Mouse (Mus musculus): ENCODE measurements at regions not wholly inside any gene's neighbourhood (a gene's known extent, or its start where the extent isn't known, plus 50 kb on each side); places are given as distances from the start of the nearest gene placed in this dataset.

GRCm38 (mm10) chr15:97456991-97457390, 209.9 kb upstream of the Amigo2 start:
- no peak for TF ChIP-seq BHLHE40 (IDR thresholded peaks at IDR 0.05; ENCODE audit: low read depth, low read length)
- TF ChIP-seq ZNF384 (IDR thresholded peaks at IDR 0.05; ENCODE audit: low read depth, low read length): no peak
- no peak for TF ChIP-seq ZC3H11A (IDR thresholded peaks at IDR 0.05; ENCODE audit: low read depth, low read length)
- TF ChIP-seq POLR2AphosphoS2 (IDR thresholded peaks at IDR 0.05; ENCODE audit: low read depth, low read length): no peak
- no peak for TF ChIP-seq USF1 (IDR thresholded peaks at IDR 0.05; ENCODE audit: low read depth, low read length)
- no peak for TF ChIP-seq MAZ (IDR thresholded peaks at IDR 0.05; ENCODE audit: low read depth, low read length)
- TF ChIP-seq EP300 (IDR thresholded peaks at IDR 0.05; ENCODE audit: low read length): no peak
- no peak for TF ChIP-seq UBTF (IDR thresholded peaks at IDR 0.05; ENCODE audit: low read depth, low read length)
- TF ChIP-seq NELFE (IDR thresholded peaks at IDR 0.05; ENCODE audit: low read depth, low read length): no peak
- no peak for TF ChIP-seq PAX5 (IDR thresholded peaks at IDR 0.05; ENCODE audit: low read length)
- TF ChIP-seq IRF4 (IDR thresholded peaks at IDR 0.05; ENCODE audit: low read depth, low read length): no peak
- no peak for TF ChIP-seq E2F4 (IDR thresholded peaks at IDR 0.05; ENCODE audit: insufficient replicate concordance, low read depth, low read length)
- no peak for TF ChIP-seq RCOR1 (conservative IDR thresholded peaks at IDR 0.05; ENCODE audit: low read depth, low read length)
- dilution Hi-C loops (cut with MboI; ENCODE audit: extremely low pct_ligation_motif_present, extremely low pct_unique_long_range_greater_than_20kb, low sequenced_read_pairs): no loop called here
- no peak overlapping the region for H3K27ac ChIP-seq (ENCODE audit: insufficient read depth, low read depth)
- H3K36me3 ChIP-seq (replicated peaks in 1 of 2; ENCODE audit: control insufficient read depth in 1 of 2, insufficient read depth in 1 of 2, low read length in 1 of 2): no peaks in the 10 kb centered on the region
- H3K4me1 ChIP-seq (ENCODE audit: control insufficient read depth in 1 of 2, insufficient read depth in 2 of 2): peaks cover 8 to 60% of the 10 kb centered on the region in 2 experiments
- in situ Hi-C loops (cut with MboI; ENCODE audit: low pct_ligation_motif_present, low pct_unique_long_range_greater_than_20kb, low sequenced_read_pairs): loop anchor here (10.0 to 25.0 kb wide), 2 partner anchors 72 to 380 kb away; partner anchors contain the start of gene Hdac7
- no peaks in the 10 kb centered on the region for H3K79me2 ChIP-seq (replicated peaks; ENCODE audit: control insufficient read depth, extremely low read depth, insufficient read depth, poor library complexity, severe bottlenecking)
- H3K9ac ChIP-seq (ENCODE audit: insufficient read depth, low read depth): no peak overlapping the region
- no peak overlapping the region for H3K4me2 ChIP-seq (ENCODE audit: insufficient read depth, low read depth, poor library complexity, severe bottlenecking)
- H3K9me3 ChIP-seq (replicated peaks; ENCODE audit: low read length): no peaks in the 10 kb centered on the region
- H3K4me3 ChIP-seq (replicated peaks in 1 of 3; ENCODE audit: low read depth in 2 of 3, low read length in 2 of 3, poor library complexity in 1 of 3): no peak overlapping the region
- H3K27me3 ChIP-seq (replicated peaks): no peaks in the 10 kb centered on the region
- no peak for DNase-seq (ENCODE audit: extremely low read depth)

- no peak overlapping the region for H3K9ac ChIP-seq (ENCODE audit: insufficient read depth, low read depth)
- in situ Hi-C loops (cut with MboI; ENCODE audit: low pct_ligation_motif_present, low pct_unique_long_range_greater_than_20kb, low sequenced_read_pairs): loop anchor here (10.0 to 25.0 kb wide), 2 partner anchors 71 to 382 kb away; partner anchors contain the start of gene Hdac7
- no peak overlapping the region for H3K4me3 ChIP-seq (replicated peaks in 1 of 3; ENCODE audit: low read depth in 2 of 3, low read length in 2 of 3, poor library complexity in 1 of 3)
- H3K4me1 ChIP-seq (ENCODE audit: control insufficient read depth in 1 of 2, insufficient read depth in 2 of 2): peaks cover 8 to 49% of the 10 kb centered on the region in 2 experiments
- no peaks in the 10 kb centered on the region for H3K27me3 ChIP-seq (replicated peaks)
- no peak overlapping the region; the same call in 1 of the 2 replicates for H3K4me2 ChIP-seq (ENCODE audit: insufficient read depth, low read depth, poor library complexity, severe bottlenecking)
- TF ChIP-seq CHD1 (IDR thresholded peaks at IDR 0.05; ENCODE audit: low read depth, low read length) (no peak), SIN3A (IDR thresholded peaks at IDR 0.05; ENCODE audit: low read length) (no peak), UBTF (IDR thresholded peaks at IDR 0.05; ENCODE audit: low read depth, low read length) (no peak), TCF12 (IDR thresholded peaks at IDR 0.05; ENCODE audit: low read depth, low read length) (0 out of 2 replicates have a peak, but pooled peaks have one; percentile 42), USF2 (conservative IDR thresholded peaks at IDR 0.05; ENCODE audit: low read depth, low read length) (no peak), BHLHE40 (IDR thresholded peaks at IDR 0.05; ENCODE audit: low read depth, low read length) (peak; percentile 61), SMC3 (IDR thresholded peaks at IDR 0.05; ENCODE audit: low read depth, low read length) (no peak), JUN (IDR thresholded peaks at IDR 0.05; ENCODE audit: insufficient read depth, low read depth, low read length) (no peak), ELF1 (IDR thresholded peaks at IDR 0.05; ENCODE audit: low read depth, low read length) (no peak), E2F4 (IDR thresholded peaks at IDR 0.05; ENCODE audit: insufficient replicate concordance, low read depth, low read length) (no peak), EP300 (IDR thresholded peaks at IDR 0.05; ENCODE audit: low read length) (peak; percentile 57), ETS1 (conservative IDR thresholded peaks at IDR 0.05; ENCODE audit: low read depth, low read length) (peak; percentile 73), HCFC1 (IDR thresholded peaks at IDR 0.05; ENCODE audit: low read depth, low read length) (no peak), PAX5 (IDR thresholded peaks at IDR 0.05; ENCODE audit: low read length) (no peak), USF1 (IDR thresholded peaks at IDR 0.05; ENCODE audit: low read depth, low read length) (no peak), MAX (IDR thresholded peaks at IDR 0.05; ENCODE audit: low read length) (peak; percentile 63), TBP (conservative IDR thresholded peaks at IDR 0.05; ENCODE audit: low read depth, low read length) (no peak), ZC3H11A (IDR thresholded peaks at IDR 0.05; ENCODE audit: low read depth, low read length) (no peak)
- no peaks in the 10 kb centered on the region for H3K36me3 ChIP-seq (replicated peaks in 1 of 2; ENCODE audit: control insufficient read depth in 1 of 2, insufficient read depth in 1 of 2, low read length in 1 of 2)
- no peak overlapping the region for H3K27ac ChIP-seq (ENCODE audit: insufficient read depth, low read depth)
- DNase-seq (ENCODE audit: extremely low read depth): no peak
- H3K79me2 ChIP-seq (replicated peaks; ENCODE audit: control insufficient read depth, extremely low read depth, insufficient read depth, poor library complexity, severe bottlenecking): no peaks in the 10 kb centered on the region
- no peaks in the 10 kb centered on the region for H3K9me3 ChIP-seq (replicated peaks; ENCODE audit: low read length)
- dilution Hi-C loops (cut with MboI; ENCODE audit: extremely low pct_ligation_motif_present, extremely low pct_unique_long_range_greater_than_20kb, low sequenced_read_pairs): no loop called here
Measured at GRCm38 (mm10) chr15:97455672-97456071, 208.6 kb upstream of the Amigo2 start.
